Mouse (Mus musculus) ES-E14 (cell line): ENCODE data around the gene Pram1.

ENCODE experiments used
- CHD2 ChIP-seq: IDR thresholded peaks from 2 replicates; pipeline ENCODE4 v1.6.1; 2014; ENCODE audit warnings: mild to moderate bottlenecking, low read depth, low read length, inconsistent platforms
- HCFC1 ChIP-seq: IDR thresholded peaks from 2 replicates; pipeline ENCODE4 v1.6.1; 2012; ENCODE audit warnings: low read length, inconsistent platforms, borderline replicate concordance; ENCODE audit not compliant: insufficient read depth
- ZNF384 ChIP-seq: IDR thresholded peaks from 2 replicates; pipeline ENCODE4 v1.6.1; 2012; ENCODE audit warnings: low read depth, low read length, inconsistent platforms

GRCm38 (mm10) chr17:33600831-33601230 is 37.0 kb upstream of the Pram1 start:
- TF ChIP-seq ZNF384 = no peak
- no peak for TF ChIP-seq HCFC1
- TF ChIP-seq CHD2 = no peak
